Mouse (Mus musculus) limb, embryonic 13.5 days (tissue): Measurements from ENCODE around the gene E330034G19Rik. TPM values are rescaled to one million over a fixed set of nuclear protein-coding genes. Genes with fewer than 3 reads are reported as not detected.
"Not testable (repeated sequence)": the region's sequence is repeated elsewhere in the genome, so short reads cannot be mapped to it uniquely, and the experiment has no call there.

ENCODE experiments used
- ATAC-seq: fragments of 200-750 bp; cut with Nextera tagmentation; 2 replicates; pipeline ENCODE4 v1.8.0; 2017; ENCODE audit warnings: low read depth, moderate number of reproducible peaks, moderate TSS enrichment; ENCODE audit not compliant: low FRiP score
- H3K27ac ChIP-seq: fragments of 300-500 bp; sonication (generic); 2 replicates; pipeline ENCODE4 v1.5.1; 2015; ENCODE audit warnings: inconsistent platforms, mild to moderate bottlenecking, moderate library complexity
- H3K27me3 ChIP-seq: fragments of 300-500 bp; sonication (generic); 2 replicates; pipeline ENCODE4 v1.6.1; 2015; ENCODE audit warnings: mild to moderate bottlenecking, inconsistent platforms
- H3K36me3 ChIP-seq: fragments of 300-500 bp; sonication (generic); 2 replicates; pipeline ENCODE4 v1.6.1; 2015; ENCODE audit warnings: inconsistent platforms, mild to moderate bottlenecking, moderate library complexity
- H3K4me1 ChIP-seq: fragments of 300-500 bp; sonication (generic); 2 replicates; pipeline ENCODE4 v1.6.1; 2015; ENCODE audit warnings: inconsistent platforms
- H3K4me2 ChIP-seq: fragments of 300-500 bp; sonication (generic); replicated peaks from 2 replicates; pipeline ENCODE4 v1.6.1; 2015; ENCODE audit warnings: inconsistent platforms, mild to moderate bottlenecking, moderate library complexity
- H3K4me3 ChIP-seq: fragments of 300-500 bp; sonication (generic); 2 replicates; pipeline ENCODE4 v1.5.1; 2015; ENCODE audit warnings: moderate library complexity, mild to moderate bottlenecking, inconsistent platforms
- H3K9ac ChIP-seq: fragments of 300-500 bp; sonication (generic); 2 replicates; pipeline ENCODE4 v1.6.1; 2015; ENCODE audit warnings: mild to moderate bottlenecking, inconsistent platforms
- H3K9me3 ChIP-seq: fragments of 300-500 bp; sonication (generic); 2 replicates; pipeline ENCODE4 v1.6.1; 2016; ENCODE audit warnings: inconsistent platforms
- WGBS: fragments of 180-500 bp; shearing (Covaris S2); methylation state at CpG from one replicate; pipeline ENCODE4 v1.1.7; 2015; 5-methylcytosine and 5-hydroxymethylcytosine counted together
- polyA plus RNA-seq: library from polyadenylated mRNA; unstranded; fragments of >200 nt; fragmentation: Nextera tagmentation; extraction: Ambion mirVana; gene quantifications from 2 replicates; pipeline ENCODE4 v1.2.1, GENCODE M21; 2015

Gene E330034G19Rik
- polyA plus RNA-seq, 1 experiment from 2014 or later, result 0.10 TPM

DNA sequence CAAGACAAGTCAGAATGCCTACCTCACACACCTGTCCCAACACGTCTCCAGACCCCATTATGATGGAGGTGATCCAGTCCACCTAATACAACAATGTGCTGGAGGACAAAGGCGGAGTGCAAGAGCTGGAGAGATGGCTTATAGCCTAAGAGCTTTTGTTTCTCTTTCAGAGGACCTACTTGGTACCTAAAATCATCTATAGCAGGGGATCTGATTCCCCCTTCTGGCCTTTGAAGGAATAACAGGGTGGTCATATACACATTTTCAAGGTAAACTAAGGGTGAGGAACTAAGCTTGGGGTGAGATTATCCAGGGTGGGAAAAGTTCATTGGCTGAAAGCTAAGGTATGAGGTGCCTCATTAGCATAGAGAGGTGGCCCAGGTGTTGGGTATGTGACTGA is 19.4 kb upstream of the E330034G19Rik start:
- Histone ChIP-seq H3K4me3 (no peak overlapping the region), H3K9me3 (no peaks in the 10 kb centered on the region), H3K36me3 (no peaks in the 10 kb centered on the region), H3K27ac (no peak overlapping the region), H3K4me1 (peaks cover 22% of the 10 kb centered on the region), H3K27me3 (no peaks in the 10 kb centered on the region), H3K9ac (no peak overlapping the region), H3K4me2 (no peak overlapping the region)
- WGBS, result 47% methylated on average over 2 of the region's 2 CpGs
- peak; percentile 57; the same call in 1 of the 2 replicates for ATAC-seq

DNA sequence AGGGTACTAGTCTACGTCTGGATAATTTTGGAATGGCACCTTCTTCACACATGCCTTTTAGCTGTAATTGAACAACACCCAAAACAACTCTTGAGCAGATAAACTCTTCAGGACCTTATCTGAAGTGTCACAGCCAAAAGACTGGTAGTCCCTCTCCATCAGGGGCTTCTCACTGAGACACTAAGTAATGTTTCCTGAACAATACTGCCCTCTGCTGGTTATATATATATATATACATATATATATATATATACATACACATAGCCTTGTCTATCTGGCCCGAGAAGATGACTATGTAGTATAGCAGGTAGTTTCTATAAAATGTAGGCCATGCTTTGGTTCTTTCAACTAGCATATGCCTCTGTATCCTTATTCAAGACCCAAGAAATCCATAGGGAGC is 17.5 kb upstream of the E330034G19Rik start:
- Histone ChIP-seq H3K27me3 (no peaks in the 10 kb centered on the region), H3K4me3 (no peak overlapping the region), H3K9me3 (no peaks in the 10 kb centered on the region), H3K4me1 (peaks cover 3% of the 10 kb centered on the region; the same call in 1 of the 2 replicates), H3K36me3 (no peaks in the 10 kb centered on the region), H3K27ac (no peak overlapping the region), H3K4me2 (no peak overlapping the region), H3K9ac (no peak overlapping the region)
- 49% methylated on average over 2 of the region's 2 CpGs for WGBS
- ATAC-seq, result no peak; the same call in 1 of the 2 replicates

DNA sequence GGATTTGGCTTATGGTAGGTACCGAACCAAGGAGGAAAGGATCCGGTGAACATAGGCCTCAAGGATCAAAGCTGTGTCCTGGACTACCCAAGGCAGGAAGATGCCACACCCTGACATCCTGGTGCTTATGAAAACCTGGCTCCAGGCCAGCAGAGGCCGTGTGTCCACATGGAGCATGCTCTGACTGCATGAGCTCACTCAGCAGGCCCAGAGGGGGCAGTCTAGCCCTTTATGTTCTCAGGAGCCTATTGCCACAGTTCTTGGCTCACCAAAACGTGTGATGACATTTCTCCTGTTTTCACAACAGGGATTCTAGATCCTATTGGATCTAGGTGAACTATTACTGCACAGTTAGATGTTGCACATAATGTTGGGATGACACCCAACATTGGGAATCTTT is 11.7 kb upstream of the E330034G19Rik start:
- H3K4me2 ChIP-seq, result no peak overlapping the region
- no peak overlapping the region for H3K4me3 ChIP-seq
- no peaks in the 10 kb centered on the region for H3K4me1 ChIP-seq
- no peaks in the 10 kb centered on the region for H3K9me3 ChIP-seq
- no peaks in the 10 kb centered on the region for H3K36me3 ChIP-seq
- H3K27ac ChIP-seq, result no peak overlapping the region
- H3K27me3 ChIP-seq, result no peaks in the 10 kb centered on the region
- 70% methylated on average over 4 of the region's 4 CpGs for WGBS
- ATAC-seq, result no peak
- H3K9ac ChIP-seq, result no peak overlapping the region

DNA sequence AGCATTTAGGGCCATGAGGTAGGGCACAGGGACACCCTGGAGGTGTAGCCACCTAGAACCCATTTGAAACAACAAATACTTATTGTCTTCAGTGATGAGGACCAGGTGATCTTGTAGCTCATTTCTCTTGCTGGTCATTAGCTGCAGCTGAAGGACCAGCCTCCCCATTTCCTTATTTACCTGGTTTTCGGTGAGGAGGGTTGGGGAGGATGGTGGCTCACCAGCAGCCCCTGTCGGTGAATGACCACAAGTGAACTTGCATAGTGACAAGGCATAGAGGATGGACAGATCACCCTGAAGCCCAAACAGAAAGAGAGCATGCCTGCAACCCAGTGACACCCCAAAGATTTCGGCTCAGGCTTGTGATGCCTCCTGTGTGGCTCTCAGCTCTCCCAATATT is 10.7 kb upstream of the E330034G19Rik start:
- H3K4me3 ChIP-seq, result no peak overlapping the region
- no peaks in the 10 kb centered on the region for H3K36me3 ChIP-seq

DNA sequence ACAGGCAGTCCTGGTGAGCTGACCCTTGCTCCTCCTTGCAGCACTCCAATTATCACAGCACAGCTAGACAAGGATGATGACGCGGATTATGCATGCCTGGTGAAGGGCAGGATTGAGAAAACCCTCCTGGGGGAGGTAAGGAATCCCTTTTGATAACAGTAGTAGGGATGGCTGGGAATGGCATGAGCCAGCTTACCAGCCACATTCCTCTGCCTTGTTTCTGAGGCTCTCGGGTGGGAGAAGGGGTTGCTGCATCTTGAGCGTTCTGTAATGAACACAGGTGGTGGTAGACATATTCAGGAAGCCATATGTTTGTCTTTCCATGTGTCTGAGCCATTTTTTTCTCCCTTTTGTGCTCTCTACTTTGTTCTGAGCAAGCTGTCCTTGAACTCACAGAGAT is 6.9 kb upstream of the E330034G19Rik start:
- WGBS, result 64% methylated on average over 4 of the region's 4 CpGs
- H3K27ac ChIP-seq, result no peak overlapping the region
- no peaks in the 10 kb centered on the region for H3K27me3 ChIP-seq
- no peak for ATAC-seq
- no peak overlapping the region for H3K4me3 ChIP-seq
- no peaks in the 10 kb centered on the region for H3K9me3 ChIP-seq
- H3K36me3 ChIP-seq, result no peaks in the 10 kb centered on the region
- no peak overlapping the region for H3K4me2 ChIP-seq
- H3K9ac ChIP-seq, result no peak overlapping the region
- no peaks in the 10 kb centered on the region for H3K4me1 ChIP-seq

More for the DNA sequence above, 10.7 kb upstream of the E330034G19Rik start:
- Histone ChIP-seq H3K4me2 (no peak overlapping the region), H3K9me3 (no peaks in the 10 kb centered on the region), H3K9ac (no peak overlapping the region), H3K4me1 (no peaks in the 10 kb centered on the region), H3K27ac (no peak overlapping the region), H3K27me3 (no peaks in the 10 kb centered on the region)
- no peak for ATAC-seq
- 63% methylated on average over 3 of the region's 3 CpGs for WGBS

DNA sequence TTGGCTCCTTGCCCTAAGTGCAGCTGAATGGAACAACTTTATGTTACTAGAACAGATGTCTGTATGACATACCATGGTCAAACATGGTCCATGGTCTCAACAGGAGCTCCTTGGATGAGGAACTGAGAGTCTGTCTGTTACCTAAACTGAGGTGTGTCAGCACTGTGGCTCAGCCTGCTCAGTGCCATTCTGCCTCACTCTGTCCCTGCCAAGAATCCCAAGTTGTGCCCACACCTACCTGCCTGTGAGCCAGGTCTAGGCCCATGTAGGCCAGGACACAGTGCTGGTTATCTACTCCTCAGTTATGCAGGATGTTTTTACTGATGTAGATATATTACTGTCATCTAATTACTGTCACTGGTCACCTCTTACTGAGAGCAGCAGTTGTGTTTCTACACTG is 2.3 kb upstream of the E330034G19Rik start:
- no peak overlapping the region for H3K4me3 ChIP-seq
- H3K4me2 ChIP-seq, result no peak overlapping the region
- no peaks in the 10 kb centered on the region for H3K27me3 ChIP-seq
- H3K27ac ChIP-seq, result no peak overlapping the region
- H3K36me3 ChIP-seq, result no peaks in the 10 kb centered on the region
- H3K9me3 ChIP-seq, result no peaks in the 10 kb centered on the region
- H3K9ac ChIP-seq, result no peak overlapping the region
- no peak for ATAC-seq
- no peaks in the 10 kb centered on the region for H3K4me1 ChIP-seq

DNA sequence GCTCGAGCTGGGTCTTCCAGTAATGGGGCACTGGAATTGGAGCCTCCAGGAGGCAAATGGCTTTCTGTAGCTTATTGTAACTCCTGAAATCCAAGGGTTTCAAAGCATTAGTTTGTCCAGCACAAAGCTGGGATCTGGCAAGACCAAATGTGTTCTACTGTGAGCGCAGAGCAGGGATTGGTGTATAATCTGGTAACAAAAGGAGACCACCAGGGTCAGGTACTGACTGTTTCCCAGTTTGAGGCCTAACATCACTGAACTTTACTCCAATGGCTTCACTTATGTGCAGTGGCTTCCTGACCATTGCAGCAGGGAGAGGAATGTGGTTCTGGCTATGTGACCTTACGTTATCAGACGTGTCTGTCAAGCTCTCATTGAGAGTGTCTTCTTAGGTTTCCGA is 617 bp downstream of the E330034G19Rik start:
- WGBS, result 88% methylated on average over 5 of the region's 5 CpGs
- H3K4me3 ChIP-seq, result no peak overlapping the region
- no peaks in the 10 kb centered on the region for H3K9me3 ChIP-seq
- no peak for ATAC-seq
- no peak overlapping the region for H3K4me2 ChIP-seq
- H3K9ac ChIP-seq, result no peak overlapping the region
- no peaks in the 10 kb centered on the region for H3K27me3 ChIP-seq
- H3K4me1 ChIP-seq, result no peaks in the 10 kb centered on the region
- no peaks in the 10 kb centered on the region for H3K36me3 ChIP-seq
- no peak overlapping the region for H3K27ac ChIP-seq

DNA sequence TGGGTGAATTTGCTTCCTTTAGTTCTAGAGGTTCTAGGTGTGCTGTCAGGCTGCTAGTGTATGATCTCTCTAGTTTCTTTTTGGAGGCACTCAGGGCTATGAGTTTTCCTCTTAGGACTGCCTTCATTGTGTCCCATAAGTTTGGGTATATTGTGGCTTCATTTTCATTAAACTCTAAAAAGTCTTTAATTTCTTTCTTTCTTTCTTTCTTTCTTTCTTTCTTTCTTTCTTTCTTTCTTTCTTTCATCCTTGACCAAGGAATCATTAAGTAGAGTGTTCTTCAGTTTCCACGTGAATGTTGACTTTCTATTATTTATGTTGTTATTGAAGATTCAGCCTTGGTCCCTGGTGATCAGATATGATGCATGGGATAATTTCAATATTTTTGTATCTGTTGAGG is 9.1 kb downstream of the E330034G19Rik start:
- H3K27ac ChIP-seq, H3K27me3 ChIP-seq, H3K36me3 ChIP-seq, H3K9ac ChIP-seq, H3K4me3 ChIP-seq, H3K4me2 ChIP-seq, ATAC-seq, H3K4me1 ChIP-seq, H3K9me3 ChIP-seq: not testable (repeated sequence)
- 100% methylated on average over 1 of the region's 1 CpGs for WGBS

DNA sequence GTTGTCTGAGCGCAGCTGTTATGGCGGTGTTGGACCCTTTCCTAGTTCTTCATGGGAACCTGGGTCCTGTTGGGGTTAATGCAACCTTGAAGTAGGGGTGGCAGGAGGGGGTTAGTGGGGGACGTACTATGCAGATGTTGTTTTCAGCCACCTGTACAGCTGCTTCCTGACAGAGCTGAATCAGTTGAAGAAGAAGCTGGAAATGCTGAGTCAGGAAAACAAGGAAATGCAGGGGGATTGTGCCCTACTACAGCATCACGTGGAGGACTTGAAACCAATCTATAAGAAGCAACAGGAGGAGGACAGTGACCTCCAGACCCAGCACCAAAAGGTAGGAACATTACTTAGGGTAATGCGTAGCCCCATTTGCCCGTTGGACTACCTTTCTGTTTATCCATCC is 13.7 kb downstream of the E330034G19Rik start:
- Histone ChIP-seq H3K27ac (no peak overlapping the region), H3K27me3 (no peaks in the 10 kb centered on the region), H3K9me3 (no peaks in the 10 kb centered on the region), H3K9ac (no peak overlapping the region), H3K4me3 (no peak overlapping the region), H3K36me3 (no peaks in the 10 kb centered on the region), H3K4me1 (no peaks in the 10 kb centered on the region), H3K4me2 (no peak overlapping the region)
- no peak for ATAC-seq
- 76% methylated on average over 6 of the region's 6 CpGs for WGBS

DNA sequence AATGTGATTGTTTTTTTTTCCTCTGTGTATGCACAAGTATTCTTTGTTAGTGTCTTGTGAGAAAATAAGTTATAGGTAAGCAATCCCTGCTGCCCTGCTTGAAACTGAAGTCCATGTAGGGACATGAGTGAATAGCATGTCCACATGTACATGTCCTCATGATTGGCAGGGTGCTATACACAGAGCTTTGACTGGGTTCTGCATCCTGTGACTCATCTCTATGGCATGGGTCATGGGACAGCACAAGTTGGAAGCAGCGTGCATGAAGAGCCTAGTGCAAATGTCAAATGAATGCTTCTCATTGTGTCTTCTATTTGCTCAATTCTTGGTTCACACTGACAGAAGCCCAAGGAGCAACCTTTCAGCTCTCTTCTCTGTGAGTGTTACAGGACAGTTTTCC is 14.1 kb downstream of the E330034G19Rik start:
- Histone ChIP-seq H3K27ac (no peak overlapping the region), H3K9me3 (no peaks in the 10 kb centered on the region), H3K4me3 (no peak overlapping the region), H3K9ac (no peak overlapping the region), H3K4me1 (no peaks in the 10 kb centered on the region), H3K4me2 (no peak overlapping the region), H3K36me3 (no peaks in the 10 kb centered on the region), H3K27me3 (no peaks in the 10 kb centered on the region)
- ATAC-seq, result no peak
- WGBS, result 86% methylated on average over 1 of the region's 1 CpGs

DNA sequence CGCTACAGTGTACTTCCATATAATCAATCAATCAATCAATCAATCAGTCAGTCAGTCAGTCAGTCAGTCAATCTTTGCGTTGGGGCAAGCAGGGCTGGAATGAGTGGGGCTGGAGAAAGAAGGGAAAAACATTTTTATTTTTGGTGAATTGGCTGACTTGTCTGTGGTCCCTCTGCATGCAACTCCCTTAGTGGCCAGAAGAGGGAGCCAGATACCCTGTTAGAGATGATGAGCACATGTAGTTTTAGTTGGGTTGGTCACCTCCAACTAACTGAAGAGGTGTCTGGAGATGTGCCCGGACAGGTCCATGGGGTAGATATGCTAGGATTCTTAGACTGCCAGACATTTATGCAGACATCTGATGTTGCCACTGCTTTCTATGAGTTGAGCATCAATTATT is 18.1 kb downstream of the E330034G19Rik start:
- 30% methylated on average over 3 of the region's 3 CpGs for WGBS
- ATAC-seq, result no peak
- H3K27me3 ChIP-seq, result no peaks in the 10 kb centered on the region
- H3K4me3 ChIP-seq, result no peak overlapping the region
- H3K27ac ChIP-seq, result no peak overlapping the region
- H3K9me3 ChIP-seq, result no peaks in the 10 kb centered on the region
- H3K36me3 ChIP-seq, result no peaks in the 10 kb centered on the region
- no peaks in the 10 kb centered on the region for H3K4me1 ChIP-seq
- H3K4me2 ChIP-seq, result no peak overlapping the region
- no peak overlapping the region for H3K9ac ChIP-seq

DNA sequence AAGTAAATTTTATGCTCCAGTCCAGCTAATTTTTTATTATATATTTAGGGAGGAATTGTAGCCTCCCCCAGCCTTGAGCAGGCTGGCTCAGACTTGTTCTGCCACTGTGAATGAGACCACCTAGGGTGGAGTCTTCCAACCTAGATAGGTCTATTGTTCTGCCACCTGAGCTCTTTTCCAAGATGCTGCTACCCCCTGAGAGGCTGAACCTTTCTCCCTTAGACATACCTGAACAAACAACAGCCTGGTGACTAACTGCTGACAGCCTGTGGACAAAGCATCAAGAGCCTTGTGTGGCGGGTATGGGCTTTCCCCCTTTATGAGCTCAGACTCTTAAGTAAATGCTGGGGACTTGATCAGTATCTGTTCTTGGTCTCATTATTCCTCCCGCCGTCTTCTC is 54.0 kb downstream of the E330034G19Rik start:
- H3K27me3 ChIP-seq, ATAC-seq, H3K9me3 ChIP-seq, H3K36me3 ChIP-seq, H3K27ac ChIP-seq, H3K4me3 ChIP-seq, H3K4me1 ChIP-seq, H3K9ac ChIP-seq, H3K4me2 ChIP-seq: not testable (repeated sequence)
- 87% methylated on average over 3 of the region's 3 CpGs for WGBS

DNA sequence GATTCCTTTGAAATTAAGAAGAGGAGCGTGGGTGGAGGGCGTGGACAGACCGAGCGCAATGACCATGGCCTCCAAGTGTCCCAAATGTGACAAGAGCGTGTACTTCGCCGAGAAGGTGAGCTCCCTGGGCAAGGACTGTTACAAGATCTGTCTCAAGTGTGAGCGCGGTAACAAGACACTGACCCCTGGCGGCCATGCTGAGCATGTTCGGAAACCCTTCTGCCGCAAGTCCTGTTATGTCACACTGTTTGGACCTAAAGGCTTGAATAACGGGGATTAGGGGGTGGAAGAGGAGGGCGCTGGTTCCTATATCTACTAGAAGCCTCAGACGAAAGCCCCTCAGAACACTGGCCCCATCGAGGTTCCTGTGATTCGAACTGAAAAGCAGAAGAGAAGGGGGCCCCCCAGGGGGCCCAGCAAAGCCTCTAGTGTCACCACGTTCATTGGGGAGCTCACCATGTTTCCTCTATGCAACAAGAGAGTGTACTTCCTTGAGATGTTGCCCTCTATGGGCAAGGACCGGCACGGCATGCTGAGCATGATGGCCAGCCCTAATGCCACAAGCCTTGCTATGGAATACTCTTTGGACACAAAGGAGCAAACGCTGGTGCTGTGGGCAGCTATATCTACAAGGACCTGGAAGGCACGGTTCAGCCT is 65.4 kb downstream of the E330034G19Rik start:
- ATAC-seq, result no peak
- Histone ChIP-seq H3K4me3 (no peak overlapping the region), H3K27me3 (no peaks in the 10 kb centered on the region), H3K4me1 (no peaks in the 10 kb centered on the region), H3K9ac (no peak overlapping the region), H3K27ac (no peak overlapping the region), H3K9me3 (no peaks in the 10 kb centered on the region), H3K36me3 (no peaks in the 10 kb centered on the region), H3K4me2 (no peak overlapping the region)
- 65% methylated on average over 22 of the region's 22 CpGs for WGBS
